Mouse (Mus musculus): ENCODE measurements at regions not wholly inside any gene's neighbourhood (a gene's known extent, or its start where the extent isn't known, plus 50 kb on each side); places are given as distances from the start of the nearest gene placed in this dataset.

- no peak overlapping the region for H3K4me2 ChIP-seq (replicated peaks; ENCODE audit: low read depth, low read length)
- H3K36me3 ChIP-seq (ENCODE audit: insufficient read depth, low read length): no peaks in the 10 kb centered on the region
- WGBS: 80% methylated on average over 4 of the region's 4 CpGs
- no peak overlapping the region for H3K9ac ChIP-seq (replicated peaks; ENCODE audit: low read length)
- H3K27me3 ChIP-seq (ENCODE audit: insufficient read depth, low read length): no peaks in the 10 kb centered on the region
- ATAC-seq (ENCODE audit: low FRiP score, low TSS enrichment): no peak
- H3K4me3 ChIP-seq (ENCODE audit: low read length): no peak overlapping the region
- H3K4me1 ChIP-seq (ENCODE audit: insufficient read depth, low read length): no peaks in the 10 kb centered on the region
- no peak overlapping the region for H3K27ac ChIP-seq (ENCODE audit: low read length)
- no peaks in the 10 kb centered on the region for H3K9me3 ChIP-seq (ENCODE audit: low read length)
Measured at GRCm38 (mm10) chr9:41570262-41570661, 408.8 kb upstream of the Ubash3b start.

GRCm38 (mm10) chr9:41566496-41566895 lies 405.0 kb upstream of the Ubash3b start:
- Histone ChIP-seq H3K27me3 (ENCODE audit: insufficient read depth, low read length) (no peaks in the 10 kb centered on the region), H3K9ac (replicated peaks; ENCODE audit: low read length) (no peak overlapping the region), H3K9me3 (ENCODE audit: low read length) (no peaks in the 10 kb centered on the region), H3K36me3 (ENCODE audit: insufficient read depth, low read length) (no peaks in the 10 kb centered on the region), H3K4me2 (replicated peaks; ENCODE audit: low read depth, low read length) (no peak overlapping the region), H3K27ac (ENCODE audit: low read length) (no peak overlapping the region), H3K4me3 (ENCODE audit: low read length) (no peak overlapping the region), H3K4me1 (ENCODE audit: insufficient read depth, low read length) (no peaks in the 10 kb centered on the region)
- no peak for ATAC-seq (ENCODE audit: low FRiP score, low TSS enrichment)
- WGBS: 71% methylated on average over 5 of the region's 5 CpGs

GRCm38 (mm10) chr9:41565784-41566183 lies 404.3 kb upstream of the Ubash3b start:
- Histone ChIP-seq H3K27me3 (ENCODE audit: insufficient read depth, low read length) (no peaks in the 10 kb centered on the region), H3K4me2 (replicated peaks; ENCODE audit: low read depth, low read length) (no peak overlapping the region), H3K4me3 (ENCODE audit: low read length) (no peak overlapping the region), H3K36me3 (ENCODE audit: insufficient read depth, low read length) (no peaks in the 10 kb centered on the region), H3K9me3 (ENCODE audit: low read length) (no peaks in the 10 kb centered on the region), H3K4me1 (ENCODE audit: insufficient read depth, low read length) (no peaks in the 10 kb centered on the region), H3K27ac (ENCODE audit: low read length) (no peak overlapping the region), H3K9ac (replicated peaks; ENCODE audit: low read length) (no peak overlapping the region)
- no peak for ATAC-seq (ENCODE audit: low FRiP score, low TSS enrichment)
- WGBS: 60% methylated on average over 7 of the region's 7 CpGs

- H3K4me2 ChIP-seq (replicated peaks; ENCODE audit: low read depth, low read length): no peak overlapping the region
- no peak overlapping the region for H3K27ac ChIP-seq (ENCODE audit: low read length)
- no peaks in the 10 kb centered on the region for H3K4me1 ChIP-seq (ENCODE audit: insufficient read depth, low read length)
- H3K36me3 ChIP-seq (ENCODE audit: insufficient read depth, low read length): no peaks in the 10 kb centered on the region
- H3K9me3 ChIP-seq (ENCODE audit: low read length): no peaks in the 10 kb centered on the region
- no peak overlapping the region for H3K9ac ChIP-seq (replicated peaks; ENCODE audit: low read length)
- H3K27me3 ChIP-seq (ENCODE audit: insufficient read depth, low read length): no peaks in the 10 kb centered on the region
- no peak for ATAC-seq (ENCODE audit: low FRiP score, low TSS enrichment)
- 92% methylated on average over 2 of the region's 2 CpGs for WGBS
- no peak overlapping the region for H3K4me3 ChIP-seq (ENCODE audit: low read length)
Measured at GRCm38 (mm10) chr9:41563376-41563775, 401.9 kb upstream of the Ubash3b start.

GRCm38 (mm10) chr9:41558456-41558855 lies 397.0 kb upstream of the Ubash3b start:
- H3K9ac ChIP-seq (replicated peaks; ENCODE audit: low read length): no peak overlapping the region
- ATAC-seq (ENCODE audit: low FRiP score, low TSS enrichment): no peak
- H3K4me1 ChIP-seq (ENCODE audit: insufficient read depth, low read length): no peaks in the 10 kb centered on the region
- no peak overlapping the region for H3K4me3 ChIP-seq (ENCODE audit: low read length)
- no peak overlapping the region for H3K4me2 ChIP-seq (replicated peaks; ENCODE audit: low read depth, low read length)
- H3K27ac ChIP-seq (ENCODE audit: low read length): no peak overlapping the region
- no peaks in the 10 kb centered on the region for H3K27me3 ChIP-seq (ENCODE audit: insufficient read depth, low read length)
- H3K36me3 ChIP-seq (ENCODE audit: insufficient read depth, low read length): no peaks in the 10 kb centered on the region
- H3K9me3 ChIP-seq (ENCODE audit: low read length): no peaks in the 10 kb centered on the region
- 97% methylated on average over 3 of the region's 3 CpGs for WGBS

- H3K4me3 ChIP-seq (ENCODE audit: low read length): no peak overlapping the region
- no peak for ATAC-seq (ENCODE audit: low FRiP score, low TSS enrichment)
- H3K27me3 ChIP-seq (ENCODE audit: insufficient read depth, low read length): no peaks in the 10 kb centered on the region
- H3K9me3 ChIP-seq (ENCODE audit: low read length): no peaks in the 10 kb centered on the region
- no peak overlapping the region for H3K27ac ChIP-seq (ENCODE audit: low read length)
- H3K4me1 ChIP-seq (ENCODE audit: insufficient read depth, low read length): no peaks in the 10 kb centered on the region
- no peak overlapping the region for H3K9ac ChIP-seq (replicated peaks; ENCODE audit: low read length)
- H3K4me2 ChIP-seq (replicated peaks; ENCODE audit: low read depth, low read length): no peak overlapping the region
- H3K36me3 ChIP-seq (ENCODE audit: insufficient read depth, low read length): no peaks in the 10 kb centered on the region
- 93% methylated on average over 4 of the region's 4 CpGs for WGBS
Measured at GRCm38 (mm10) chr9:41556888-41557287, 395.4 kb upstream of the Ubash3b start.

GRCm38 (mm10) chr9:41545776-41546175 lies 384.3 kb upstream of the Ubash3b start:
- WGBS: 60% methylated on average over 1 of the region's 1 CpGs
- Histone ChIP-seq H3K27me3 (ENCODE audit: insufficient read depth, low read length) (no peaks in the 10 kb centered on the region), H3K9me3 (ENCODE audit: low read length) (no peaks in the 10 kb centered on the region), H3K36me3 (ENCODE audit: insufficient read depth, low read length) (no peaks in the 10 kb centered on the region), H3K4me1 (ENCODE audit: insufficient read depth, low read length) (0 out of 2 replicates have a peak, but pooled peaks cover 7% of the 10 kb centered on the region), H3K4me3 (ENCODE audit: low read length) (no peak overlapping the region), H3K27ac (ENCODE audit: low read length) (peak overlapping the region; percentile 24; the same call in 1 of the 2 replicates), H3K9ac (replicated peaks; ENCODE audit: low read length) (no peak overlapping the region), H3K4me2 (replicated peaks; ENCODE audit: low read depth, low read length) (no peak overlapping the region)
- no peak for ATAC-seq (ENCODE audit: low FRiP score, low TSS enrichment)

GRCm38 (mm10) chr9:41542511-41542910 lies 381.0 kb upstream of the Ubash3b start:
- Histone ChIP-seq H3K36me3 (ENCODE audit: insufficient read depth, low read length) (no peaks in the 10 kb centered on the region), H3K4me1 (ENCODE audit: insufficient read depth, low read length) (0 out of 2 replicates have a peak, but pooled peaks cover 7% of the 10 kb centered on the region), H3K27ac (ENCODE audit: low read length) (no peak overlapping the region), H3K4me3 (ENCODE audit: low read length) (no peak overlapping the region), H3K9me3 (ENCODE audit: low read length) (no peaks in the 10 kb centered on the region), H3K9ac (replicated peaks; ENCODE audit: low read length) (no peak overlapping the region), H3K27me3 (ENCODE audit: insufficient read depth, low read length) (no peaks in the 10 kb centered on the region), H3K4me2 (replicated peaks; ENCODE audit: low read depth, low read length) (no peak overlapping the region)
- ATAC-seq (ENCODE audit: low FRiP score, low TSS enrichment): no peak
- WGBS: 75% methylated on average over 5 of the region's 5 CpGs

- no peak overlapping the region for H3K4me2 ChIP-seq (replicated peaks; ENCODE audit: low read depth, low read length)
- H3K27me3 ChIP-seq (ENCODE audit: insufficient read depth, low read length): no peaks in the 10 kb centered on the region
- H3K36me3 ChIP-seq (ENCODE audit: insufficient read depth, low read length): no peaks in the 10 kb centered on the region
- H3K4me3 ChIP-seq (ENCODE audit: low read length): no peak overlapping the region
- 0 out of 2 replicates have a peak, but pooled peaks cover 7% of the 10 kb centered on the region for H3K4me1 ChIP-seq (ENCODE audit: insufficient read depth, low read length)
- WGBS: 81% methylated on average over 6 of the region's 6 CpGs
- H3K9me3 ChIP-seq (ENCODE audit: low read length): no peaks in the 10 kb centered on the region
- no peak overlapping the region for H3K27ac ChIP-seq (ENCODE audit: low read length)
- no peak overlapping the region for H3K9ac ChIP-seq (replicated peaks; ENCODE audit: low read length)
- ATAC-seq (ENCODE audit: low FRiP score, low TSS enrichment): no peak
Measured at GRCm38 (mm10) chr9:41541327-41541726, 379.8 kb upstream of the Ubash3b start.

- Histone ChIP-seq H3K27me3 (ENCODE audit: insufficient read depth, low read length) (no peaks in the 10 kb centered on the region), H3K27ac (ENCODE audit: low read length) (no peak overlapping the region), H3K4me1 (ENCODE audit: insufficient read depth, low read length) (peaks cover 4% of the 10 kb centered on the region; the same call in 1 of the 2 replicates), H3K9me3 (ENCODE audit: low read length) (no peaks in the 10 kb centered on the region), H3K36me3 (ENCODE audit: insufficient read depth, low read length) (no peaks in the 10 kb centered on the region), H3K9ac (replicated peaks; ENCODE audit: low read length) (no peak overlapping the region), H3K4me2 (replicated peaks; ENCODE audit: low read depth, low read length) (no peak overlapping the region), H3K4me3 (ENCODE audit: low read length) (no peak overlapping the region)
- ATAC-seq (ENCODE audit: low FRiP score, low TSS enrichment): no peak
- WGBS: 42% methylated on average over 3 of the region's 3 CpGs
Measured at GRCm38 (mm10) chr9:41532786-41533185, 371.3 kb upstream of the Ubash3b start.

Measured in kidney, embryonic 16.5 days (tissue).